Comparison of ENCODE assay signal across 29 mouse cellular contexts in the genomic region with DNA sequence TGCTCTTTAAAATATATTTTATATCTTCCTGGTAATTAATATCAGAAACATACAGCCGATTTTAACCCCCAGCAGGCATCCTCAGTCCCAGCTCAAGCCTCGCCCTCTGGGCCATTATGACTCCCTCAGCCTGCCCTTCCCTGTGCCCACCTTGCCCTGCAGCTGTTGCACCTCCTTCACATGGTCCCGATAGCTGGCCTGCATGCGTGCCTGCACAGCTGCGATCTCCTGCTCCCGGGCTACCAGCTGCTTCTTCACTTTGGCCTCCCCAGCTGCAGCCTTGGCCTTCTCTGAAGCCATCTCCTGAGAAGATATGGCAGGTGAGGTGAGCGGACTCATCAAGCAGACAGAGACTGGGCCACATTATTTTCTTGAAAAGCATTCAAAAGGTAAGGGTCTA.
"Had no signal": no experiment of that assay in that cellular context is flagged by ENCODE, and none has a peak within 500 bp of the region (broad histone marks: within the 10 kb centered on the region; RNA-seq: fewer than 3 reads in every experiment).

No protein-coding gene starts in this region.

- H3K4me3 ChIP-seq: left cerebral cortex, adult 2 months; limb, embryonic 10.5 days; limb, embryonic 12.5 days; limb, embryonic 13.5 days; limb, embryonic 15.5 days; liver, embryonic 12.5 days; liver, embryonic 13.5 days; liver, embryonic 15.5 days; lung, embryonic 15.5 days; megakaryocyte, embryonic 14.5 days; midbrain, embryonic 10.5 days; midbrain, embryonic 12.5 days; midbrain, embryonic 13.5 days; midbrain, embryonic 15.5 days had no signal

- H3K4me1 ChIP-seq: limb, embryonic 10.5 days; limb, embryonic 12.5 days; limb, embryonic 13.5 days; limb, embryonic 15.5 days; liver, embryonic 13.5 days; liver, embryonic 15.5 days; lung, embryonic 15.5 days; midbrain, embryonic 10.5 days; midbrain, embryonic 12.5 days; midbrain, embryonic 13.5 days; midbrain, embryonic 15.5 days had no signal

- H3K4me2 ChIP-seq: limb, embryonic 12.5 days; limb, embryonic 13.5 days; limb, embryonic 15.5 days; liver, embryonic 11.5 days; liver, embryonic 12.5 days; liver, embryonic 13.5 days; liver, embryonic 15.5 days; lung, embryonic 14.5 days; lung, embryonic 15.5 days; midbrain, embryonic 11.5 days; midbrain, embryonic 12.5 days; midbrain, embryonic 13.5 days; midbrain, embryonic 15.5 days had no signal

- H3K27me3 ChIP-seq: limb, embryonic 12.5 days; limb, embryonic 13.5 days; limb, embryonic 15.5 days; liver, embryonic 12.5 days; liver, embryonic 13.5 days; liver, embryonic 15.5 days; lung, embryonic 15.5 days; megakaryocyte, embryonic 14.5 days; midbrain, embryonic 12.5 days; midbrain, embryonic 13.5 days; midbrain, embryonic 15.5 days had no signal

- DNase-seq: left cerebral cortex, postnatal 4 days; liver; liver, embryonic 13.5 days; liver, postnatal 0 days; lung, adult 18-20 months; lung, adult 2 months; lung, embryonic 14.5 days; lung, postnatal 10 days; lung, postnatal 14 days; lung, postnatal 36 days; lung, postnatal 4 days; midbrain, embryonic 14.5 days had no signal

- H3K27ac ChIP-seq: left cerebral cortex, adult 2 months; limb, embryonic 10.5 days; limb, embryonic 12.5 days; limb, embryonic 13.5 days; limb, embryonic 15.5 days; liver, embryonic 12.5 days; liver, embryonic 13.5 days; liver, embryonic 14.5 days; liver, embryonic 15.5 days; lung, embryonic 15.5 days; macrophage; midbrain, embryonic 10.5 days; midbrain, embryonic 12.5 days; midbrain, embryonic 13.5 days; midbrain, embryonic 15.5 days had no signal
